Mouse (Mus musculus) hindbrain, embryonic 11.5 days (tissue): Measurements from ENCODE around the gene Hecw2. TPM values are rescaled to one million over a fixed set of nuclear protein-coding genes. Genes with fewer than 3 reads are reported as not detected.

Experiments
- ATAC-seq: fragments of 200-750 bp; cut with Nextera tagmentation; 2 replicates; pipeline ENCODE4 v1.8.0; 2017; ENCODE audit warnings: mild to moderate bottlenecking, moderate TSS enrichment, moderate library complexity; ENCODE audit not compliant: low FRiP score
- DNase-seq: peaks from one replicate; pipeline ENCODE4 v3.0.0-alpha.2; 2015; ENCODE audit warnings: low spot score
- H3K27ac ChIP-seq: fragments of 300-500 bp; sonication (generic); 2 replicates; pipeline ENCODE4 v1.5.1; 2014; ENCODE audit warnings: mild to moderate bottlenecking, low read depth, low read length
- H3K27me3 ChIP-seq: fragments of 300-500 bp; sonication (generic); 2 replicates; pipeline ENCODE4 v1.6.1; 2014; ENCODE audit warnings: mild to moderate bottlenecking, low read length, moderate library complexity, mixed read lengths; ENCODE audit not compliant: control insufficient read depth, insufficient read depth
- H3K36me3 ChIP-seq: fragments of 300-500 bp; sonication (generic); 2 replicates; pipeline ENCODE4 v1.6.1; 2014; ENCODE audit warnings: mild to moderate bottlenecking, low read length, moderate library complexity, mixed read lengths; ENCODE audit not compliant: control insufficient read depth, insufficient read depth
- H3K4me1 ChIP-seq: fragments of 300-500 bp; sonication (generic); replicated peaks from 2 replicates; pipeline ENCODE4 v1.6.1; 2014; ENCODE audit warnings: low read length, mixed read lengths; ENCODE audit not compliant: control insufficient read depth, insufficient read depth
- H3K4me2 ChIP-seq: fragments of 300-500 bp; sonication (generic); replicated peaks from 2 replicates; pipeline ENCODE4 v1.6.1; 2014; ENCODE audit warnings: mild to moderate bottlenecking, low read depth, low read length
- H3K4me3 ChIP-seq: fragments of 300-500 bp; sonication (generic); 2 replicates; pipeline ENCODE4 v1.5.1; 2014; ENCODE audit warnings: low read depth, low read length
- H3K9ac ChIP-seq: fragments of 300-500 bp; sonication (generic); 2 replicates; pipeline ENCODE4 v1.6.1; 2014; ENCODE audit warnings: low read depth, low read length
- H3K9me3 ChIP-seq: fragments of 300-500 bp; sonication (generic); 2 replicates; pipeline ENCODE4 v1.6.1; 2016; ENCODE audit warnings: low read length; ENCODE audit not compliant: control insufficient read depth
- WGBS: fragments of 180-500 bp; shearing (Covaris S2); extraction: QIAGEN DNeasy Blood & Tissue Kit; methylation state at CpG from one replicate; pipeline ENCODE4 v1.1.7; 2014; 5-methylcytosine and 5-hydroxymethylcytosine counted together
- polyA plus RNA-seq: library from polyadenylated mRNA; unstranded; fragments of >200 nt; fragmentation: Nextera tagmentation; extraction: Ambion mirVana; gene quantifications from 2 replicates; pipeline ENCODE4 v1.2.1, GENCODE M21; 2014

Gene Hecw2
- polyA plus RNA-seq = 3.5 and 6.1 TPM in 2 replicates

DNA sequence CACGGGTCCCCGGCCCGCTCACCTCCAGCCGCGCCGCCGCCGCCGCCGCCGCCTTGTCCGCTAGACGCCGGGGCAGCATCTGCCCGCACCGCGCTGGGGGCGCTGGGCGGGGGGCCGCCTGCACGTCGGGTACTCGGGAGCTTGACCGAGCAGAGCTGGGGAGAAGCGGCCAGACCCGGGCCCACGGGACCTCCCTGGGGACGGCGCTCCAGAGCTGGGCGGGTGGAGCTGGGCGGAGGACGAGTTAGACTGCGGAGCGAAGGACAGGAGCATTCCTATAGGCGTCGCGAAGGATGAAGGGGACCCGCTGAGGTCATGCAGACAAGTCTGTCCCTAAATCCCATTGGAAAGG, at the start of gene Hecw2:
Gene Hecw2 (minus strand): TSS at position 215 of the 352 bp plus-strand sequence.
- no peaks in the 10 kb centered on the region for H3K4me1 ChIP-seq
- peak within 1 kb of the TSS; percentile 52 for H3K4me2 ChIP-seq
- no peaks in the 10 kb centered on the region for H3K27me3 ChIP-seq
- H3K9ac ChIP-seq = peak within 1 kb of the TSS; percentile 67
- 0% methylated on average over 21 of the region's 38 CpGs for WGBS
- DNase-seq = peak; percentile 76
- H3K36me3 ChIP-seq = no peaks in the 10 kb centered on the region
- no peaks in the 10 kb centered on the region for H3K9me3 ChIP-seq
- peak within 1 kb of the TSS; percentile 79 for H3K4me3 ChIP-seq
- peak within 1 kb of the TSS; percentile 95 for H3K27ac ChIP-seq
- ATAC-seq = peak; percentile 86

DNA sequence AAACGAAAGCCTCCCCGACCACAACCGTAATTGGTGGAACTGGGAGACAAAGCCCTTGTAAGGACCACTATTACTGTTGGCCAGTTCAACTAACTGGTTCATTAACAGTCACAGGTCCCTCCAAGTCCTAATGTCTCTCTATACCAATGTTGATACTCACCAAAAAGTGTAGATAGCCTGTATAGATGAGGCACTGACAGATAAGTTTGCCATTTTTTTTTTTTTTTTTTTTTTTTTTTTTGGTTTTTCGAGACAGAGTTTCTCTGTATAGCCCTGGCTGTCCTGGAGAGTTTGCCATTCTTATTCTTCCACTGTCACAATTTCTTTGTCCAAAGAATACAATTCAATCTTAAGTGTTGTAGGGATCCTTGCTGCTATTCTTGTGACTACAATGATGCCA, 47.8 kb upstream of the Hecw2 start:
- Histone ChIP-seq H3K4me3 (no peak overlapping the region), H3K9ac (no peak overlapping the region), H3K27me3 (no peaks in the 10 kb centered on the region), H3K4me2 (no peak overlapping the region), H3K4me1 (no peaks in the 10 kb centered on the region), H3K9me3 (no peaks in the 10 kb centered on the region), H3K27ac (no peak overlapping the region), H3K36me3 (no peaks in the 10 kb centered on the region)
- DNase-seq (no peak), ATAC-seq (no peak)
- WGBS = 87% methylated on average over 4 of the region's 4 CpGs

DNA sequence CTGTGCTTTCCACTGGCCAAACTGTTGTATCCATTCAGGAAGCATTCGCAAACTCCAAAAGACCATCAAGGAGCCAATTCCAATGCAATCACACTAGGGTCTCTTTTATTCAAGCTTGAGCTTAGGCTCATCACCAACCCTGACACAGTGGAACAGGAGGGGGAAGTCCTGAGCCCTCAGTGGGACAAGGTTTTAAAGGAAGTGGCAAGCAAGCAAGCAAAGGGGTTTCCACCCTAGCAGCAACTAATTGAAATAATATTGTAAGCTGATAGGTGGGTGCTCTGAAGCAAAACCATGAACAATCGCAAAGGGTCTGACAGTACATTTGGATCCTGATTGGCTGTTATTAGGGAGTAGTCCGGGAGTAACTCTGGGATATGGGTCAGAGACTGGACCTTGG, 25.3 kb upstream of the Hecw2 start:
- DNase-seq = no peak
- no peak overlapping the region for H3K4me3 ChIP-seq
- WGBS = 91% methylated on average over 3 of the region's 3 CpGs
- H3K4me1 ChIP-seq = no peaks in the 10 kb centered on the region
- no peak overlapping the region for H3K27ac ChIP-seq
- no peak for ATAC-seq
- no peaks in the 10 kb centered on the region for H3K36me3 ChIP-seq
- H3K9me3 ChIP-seq = no peaks in the 10 kb centered on the region
- no peak overlapping the region for H3K4me2 ChIP-seq
- H3K27me3 ChIP-seq = no peaks in the 10 kb centered on the region
- no peak overlapping the region for H3K9ac ChIP-seq

DNA sequence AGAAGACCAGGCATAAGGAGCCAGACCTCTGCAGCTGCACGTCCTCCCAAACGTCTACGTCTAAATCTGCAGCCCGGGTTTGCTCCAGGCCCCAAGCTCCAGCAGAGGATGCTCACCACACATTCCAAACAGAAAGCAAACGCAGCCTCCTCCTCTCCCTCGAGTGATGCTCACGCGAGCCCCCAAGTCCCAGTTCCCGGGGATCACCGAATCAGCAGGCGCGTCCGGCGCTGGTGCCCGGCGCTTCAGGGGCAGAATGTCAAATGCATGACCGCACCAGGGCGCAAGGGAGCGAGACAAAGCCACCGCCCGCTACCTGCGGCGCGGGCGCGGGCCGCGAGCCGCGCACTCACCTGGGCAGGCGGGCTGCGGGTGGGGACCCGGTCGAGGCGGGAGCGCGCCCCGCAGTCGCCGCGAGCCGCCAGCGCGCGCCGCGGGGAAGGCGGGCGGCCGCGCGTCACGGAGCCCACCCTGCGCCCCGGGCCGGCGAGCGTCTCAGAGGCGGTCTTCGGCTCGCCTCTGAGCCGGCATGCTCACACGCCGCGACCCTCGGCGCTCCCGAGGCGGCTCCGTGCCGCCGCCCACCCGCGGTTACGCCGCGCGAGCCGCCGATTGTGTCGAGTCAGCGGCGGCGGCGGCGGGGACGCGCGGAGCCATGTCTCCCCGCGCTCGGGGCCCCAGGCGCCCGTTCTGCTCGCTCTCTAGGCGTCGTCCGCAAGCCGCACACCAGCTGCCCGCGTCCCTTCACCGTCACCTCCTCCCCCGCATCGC, 600 bp downstream of the Hecw2 start:
- H3K4me2 ChIP-seq = peak overlapping the region; percentile 52

DNA sequence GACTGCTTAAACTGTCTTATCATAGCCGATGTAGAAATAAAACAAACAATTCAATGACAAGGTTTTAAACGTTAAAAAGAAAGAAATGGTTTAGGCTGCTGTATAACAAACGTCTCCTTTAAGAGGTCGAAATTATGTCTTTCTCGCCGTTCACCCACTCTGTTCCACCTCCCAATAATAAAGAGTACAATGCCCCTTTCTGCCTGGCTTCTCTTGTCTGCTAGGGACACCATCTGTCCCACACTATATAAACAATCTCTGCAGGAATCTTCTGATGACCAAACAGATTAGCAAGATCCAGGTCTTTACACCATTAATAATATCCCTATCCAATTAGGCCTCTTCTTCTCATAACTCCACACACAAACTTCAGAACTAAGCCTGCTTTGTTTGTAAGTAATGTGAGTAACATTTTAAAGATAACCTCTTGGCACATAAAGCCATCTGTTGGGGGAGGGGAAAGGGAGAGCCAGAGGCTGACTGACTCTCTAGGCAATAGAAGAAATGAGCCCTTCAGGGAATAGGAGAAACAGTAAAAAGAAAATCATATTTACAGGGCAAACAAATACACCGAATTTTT, 1.7 kb downstream of the Hecw2 start:
- Histone ChIP-seq H3K9me3 (no peaks in the 10 kb centered on the region), H3K4me1 (no peaks in the 10 kb centered on the region), H3K36me3 (no peaks in the 10 kb centered on the region), H3K4me3 (0 out of 2 replicates have a peak overlapping the region, but pooled peaks have one; percentile 1), H3K27me3 (no peaks in the 10 kb centered on the region), H3K9ac (no peak overlapping the region), H3K27ac (no peak overlapping the region), H3K4me2 (no peak overlapping the region)
- peak; percentile 55 for ATAC-seq
- DNase-seq = peak; percentile 47
- 29% methylated on average over 7 of the region's 7 CpGs for WGBS

More for the DNA sequence above, 600 bp downstream of the Hecw2 start:
- Histone ChIP-seq H3K4me1 (no peaks in the 10 kb centered on the region), H3K27ac (peak overlapping the region; percentile 95), H3K9me3 (no peaks in the 10 kb centered on the region), H3K9ac (peak overlapping the region; percentile 67), H3K27me3 (no peaks in the 10 kb centered on the region), H3K4me3 (peak overlapping the region; percentile 79), H3K36me3 (no peaks in the 10 kb centered on the region)
- peak; percentile 78 for DNase-seq
- under 1% methylated on average over 73 of the region's 104 CpGs for WGBS
- ATAC-seq = peak; percentile 90

DNA sequence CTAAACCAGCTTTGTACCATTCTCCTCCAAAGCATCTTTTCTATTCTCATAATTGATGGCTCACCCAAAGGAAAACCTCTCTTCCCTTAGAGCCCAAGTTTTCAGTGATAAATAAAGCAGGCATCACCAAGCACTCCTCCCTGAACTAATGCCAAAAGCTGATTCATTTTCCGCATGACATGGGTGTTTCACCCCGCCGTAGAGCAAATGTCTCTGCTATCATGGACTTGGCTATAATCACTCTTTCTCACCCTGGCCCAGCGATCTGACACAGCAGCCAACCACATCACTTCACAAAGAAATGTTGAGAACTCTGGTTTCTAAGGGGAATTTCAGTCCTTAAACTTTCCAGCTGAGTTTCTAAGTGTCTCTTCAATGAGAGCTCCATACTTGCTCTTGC, 7.4 kb downstream of the Hecw2 start:
- H3K4me1 ChIP-seq = no peaks in the 10 kb centered on the region
- 96% methylated on average over 4 of the region's 4 CpGs for WGBS
- H3K9ac ChIP-seq = no peak overlapping the region
- ATAC-seq (no peak), DNase-seq (no peak)
- H3K27me3 ChIP-seq = no peaks in the 10 kb centered on the region
- H3K9me3 ChIP-seq = no peaks in the 10 kb centered on the region
- no peaks in the 10 kb centered on the region for H3K36me3 ChIP-seq
- H3K27ac ChIP-seq = no peak overlapping the region
- no peak overlapping the region for H3K4me3 ChIP-seq
- no peak overlapping the region for H3K4me2 ChIP-seq

DNA sequence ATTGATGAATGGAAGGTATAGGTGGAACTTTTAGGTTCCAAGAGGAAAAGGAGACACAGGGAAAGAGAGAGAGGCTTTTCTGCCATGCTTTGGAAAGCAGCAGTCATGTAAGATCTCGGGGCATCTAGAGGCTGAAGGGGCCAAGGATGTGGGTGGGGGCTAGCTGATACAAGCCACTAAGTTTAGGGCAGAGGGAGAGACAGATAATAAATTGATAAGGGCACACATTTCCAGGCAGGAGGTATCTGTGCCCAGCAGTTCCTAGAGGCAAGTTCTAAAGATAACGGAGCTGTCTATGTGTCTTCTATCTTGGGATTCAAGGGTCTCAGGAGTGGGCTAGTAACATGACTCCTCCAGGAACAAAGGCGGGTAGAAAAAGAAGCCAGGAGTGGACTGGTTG, 8.6 kb downstream of the Hecw2 start:
- Histone ChIP-seq H3K36me3 (no peaks in the 10 kb centered on the region), H3K9me3 (no peaks in the 10 kb centered on the region), H3K27ac (no peak overlapping the region), H3K4me3 (no peak overlapping the region), H3K9ac (no peak overlapping the region), H3K4me2 (no peak overlapping the region), H3K4me1 (no peaks in the 10 kb centered on the region), H3K27me3 (no peaks in the 10 kb centered on the region)
- WGBS = 62% methylated on average over 3 of the region's 3 CpGs
- DNase-seq (no peak), ATAC-seq (no peak)

DNA sequence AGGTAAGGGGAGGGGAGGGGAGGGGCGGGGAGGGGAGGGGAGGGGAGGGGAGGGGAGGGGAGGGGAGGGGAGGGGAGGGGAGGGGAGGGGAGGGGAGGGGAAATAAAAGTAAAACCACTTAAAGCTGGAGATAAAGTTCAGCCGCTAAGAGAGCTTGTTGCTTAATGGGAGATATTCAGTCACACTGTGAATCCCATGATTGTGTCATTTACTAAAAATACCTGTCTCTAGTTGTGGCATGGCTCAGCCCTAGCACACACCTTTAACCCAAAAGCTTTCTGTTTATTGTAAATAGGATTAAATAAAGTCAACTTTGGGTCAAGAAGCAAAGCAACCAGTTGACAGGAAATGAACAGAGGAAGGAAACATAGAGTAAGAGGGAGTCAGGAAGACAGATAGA, 14.3 kb downstream of the Hecw2 start:
- 53% methylated on average over 1 of the region's 2 CpGs for WGBS
- no peak for DNase-seq
- no peaks in the 10 kb centered on the region for H3K9me3 ChIP-seq
- no peaks in the 10 kb centered on the region for H3K27me3 ChIP-seq
- no peaks in the 10 kb centered on the region for H3K4me1 ChIP-seq
- H3K9ac ChIP-seq = no peak overlapping the region
- H3K4me2 ChIP-seq = no peak overlapping the region
- H3K36me3 ChIP-seq = no peaks in the 10 kb centered on the region
- H3K4me3 ChIP-seq = no peak overlapping the region
- ATAC-seq = no peak
- H3K27ac ChIP-seq = no peak overlapping the region

DNA sequence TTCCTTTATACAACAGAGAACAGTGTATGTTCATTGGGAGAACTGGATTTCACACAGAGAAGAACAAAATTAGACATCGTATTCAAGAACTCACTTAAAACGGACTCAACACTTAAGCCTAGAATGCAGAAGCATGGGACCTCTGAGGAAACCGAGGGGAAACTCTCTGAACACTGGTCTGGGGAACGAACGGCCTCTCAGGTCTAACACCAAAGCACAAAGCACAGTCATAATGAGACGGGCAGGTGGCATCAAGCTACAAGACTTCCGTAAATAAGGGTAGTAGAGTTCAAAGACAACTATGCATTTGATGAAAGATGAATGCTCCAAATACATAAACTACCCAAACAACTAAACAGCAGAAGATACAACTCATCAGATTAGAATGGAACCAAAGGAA, 15.8 kb downstream of the Hecw2 start:
- ATAC-seq (no peak), DNase-seq (no peak)
- H3K9me3 ChIP-seq = no peaks in the 10 kb centered on the region
- H3K4me2 ChIP-seq = no peak overlapping the region
- no peaks in the 10 kb centered on the region for H3K4me1 ChIP-seq
- WGBS = 92% methylated on average over 7 of the region's 7 CpGs
- H3K27ac ChIP-seq = no peak overlapping the region
- no peak overlapping the region for H3K9ac ChIP-seq
- H3K36me3 ChIP-seq = no peaks in the 10 kb centered on the region
- no peaks in the 10 kb centered on the region for H3K27me3 ChIP-seq
- H3K4me3 ChIP-seq = no peak overlapping the region
